Mouse (Mus musculus) spleen, adult 2 months (tissue): ENCODE measurements around the gene Lrrk2. TPM values are rescaled to one million over a fixed set of nuclear protein-coding genes. Genes with fewer than 3 reads are reported as not detected.

Source experiments
- DNase-seq, 2 experiments: peaks; one replicate each; pipeline versions ENCODE4 v3.0.0 to v3.0.0-alpha.2; 2012 to 2021; ENCODE audit warnings: low spot score in 2 of 2, low read depth in 1 of 2
- H3K27ac ChIP-seq: fragments of 200-500 bp; 2 replicates; pipeline ENCODE4 v1.5.1; 2012; ENCODE audit warnings: low read length, inconsistent platforms; ENCODE audit not compliant: insufficient read depth
- H3K27me3 ChIP-seq: fragments of 200-500 bp; 2 replicates; pipeline ENCODE4 v1.6.1; 2012; ENCODE audit warnings: mild to moderate bottlenecking, moderate library complexity, low read length, inconsistent platforms; ENCODE audit not compliant: control insufficient read depth, insufficient read depth
- H3K36me3 ChIP-seq: fragments of 200-500 bp; 2 replicates; pipeline ENCODE4 v1.6.1; 2012; ENCODE audit warnings: mild to moderate bottlenecking, low read length, inconsistent platforms; ENCODE audit not compliant: control insufficient read depth, insufficient read depth
- H3K4me1 ChIP-seq: fragments of 200-500 bp; 2 replicates; pipeline ENCODE4 v1.6.1; 2011; ENCODE audit warnings: inconsistent platforms; ENCODE audit not compliant: control insufficient read depth, insufficient read depth, insufficient read length
- H3K4me3 ChIP-seq: fragments of 200-500 bp; 2 replicates; pipeline ENCODE4 v1.5.1; 2011; ENCODE audit warnings: mild to moderate bottlenecking, inconsistent platforms; ENCODE audit not compliant: insufficient read depth, insufficient read length; ENCODE audit errors: extremely low read depth
- CTCF ChIP-seq: fragments of 200-500 bp; IDR thresholded peaks from 2 replicates; pipeline ENCODE4 v1.5.1; 2011; ENCODE audit warnings: mild to moderate bottlenecking, inconsistent platforms; ENCODE audit not compliant: insufficient read depth, insufficient read length, insufficient replicate concordance; ENCODE audit errors: extremely low read depth
- POLR2A ChIP-seq: fragments of 200-500 bp; IDR thresholded peaks from 2 replicates; pipeline ENCODE4 v1.6.1; 2011; ENCODE audit warnings: low read depth, low read length, inconsistent platforms
- WGBS: fragments of 180-500 bp; shearing (Covaris S2); methylation state at CpG from one replicate; pipeline ENCODE4 v1.1.7; 2018; 5-methylcytosine and 5-hydroxymethylcytosine counted together
- polyA plus RNA-seq: library from polyadenylated mRNA; depleted of rRNA; stranded (reverse); fragments of >200 nt; gene quantifications from 2 replicates; pipeline ENCODE4 v1.2.3, GENCODE M21; 2012

The Lrrk2 gene
- polyA plus RNA-seq, 1 experiment: 9.7 TPM

GRCm38 (mm10) chr15:91660277-91661078, 12.5 kb upstream of the Lrrk2 start:
- TF ChIP-seq POLR2A (no peak), CTCF (no peak)
- Histone ChIP-seq H3K4me3 (no peak overlapping the region), H3K36me3 (no peaks in the 10 kb centered on the region), H3K27ac (peak overlapping the region; percentile 73), H3K27me3 (no peaks in the 10 kb centered on the region), H3K4me1 (peaks cover 17% of the 10 kb centered on the region)
- peak in 1 of 2 experiments; percentile 9 for DNase-seq
- 89% methylated on average over 6 of the region's 6 CpGs for WGBS

- H3K4me3 ChIP-seq: no peak overlapping the region
- H3K36me3 ChIP-seq: no peaks in the 10 kb centered on the region
- no peak for DNase-seq
- TF ChIP-seq CTCF (no peak), POLR2A (no peak)
- H3K27me3 ChIP-seq: no peaks in the 10 kb centered on the region
- H3K27ac ChIP-seq: no peak overlapping the region
- 54% methylated on average over 6 of the region's 6 CpGs for WGBS
- H3K4me1 ChIP-seq: peaks cover 17% of the 10 kb centered on the region
Observed at GRCm38 (mm10) chr15:91661079-91661369, 12.0 kb upstream of the Lrrk2 start.

GRCm38 (mm10) chr15:91664586-91665132, 8.3 kb upstream of the Lrrk2 start:
- Histone ChIP-seq H3K4me1 (peaks cover 8% of the 10 kb centered on the region), H3K27me3 (no peaks in the 10 kb centered on the region), H3K4me3 (no peak overlapping the region), H3K27ac (no peak overlapping the region), H3K36me3 (no peaks in the 10 kb centered on the region)
- WGBS: 80% methylated on average over 10 of the region's 10 CpGs
- no peak for DNase-seq
- no peak for TF ChIP-seq CTCF
- TF ChIP-seq POLR2A: no peak

- Histone ChIP-seq H3K27ac (no peak overlapping the region), H3K4me3 (no peak overlapping the region), H3K27me3 (no peaks in the 10 kb centered on the region), H3K36me3 (no peaks in the 10 kb centered on the region), H3K4me1 (peaks cover 2% of the 10 kb centered on the region; the same call in 1 of the 2 replicates)
- no peak for DNase-seq
- 89% methylated on average over 6 of the region's 6 CpGs for WGBS
- no peak for TF ChIP-seq CTCF
- no peak for TF ChIP-seq POLR2A
Observed at GRCm38 (mm10) chr15:91665530-91665929, 7.4 kb upstream of the Lrrk2 start.

GRCm38 (mm10) chr15:91671216-91671615, 1.8 kb upstream of the Lrrk2 start:
- H3K4me1 ChIP-seq: peaks cover 4% of the 10 kb centered on the region; the same call in 1 of the 2 replicates

GRCm38 (mm10) chr15:91671987-91672386, 988 bp upstream of the Lrrk2 start:
- no peak overlapping the region for H3K27ac ChIP-seq
- WGBS: 85% methylated on average over 5 of the region's 5 CpGs

More at GRCm38 (mm10) chr15:91671216-91671615, 1.8 kb upstream of the Lrrk2 start:
- no peaks in the 10 kb centered on the region for H3K36me3 ChIP-seq
- WGBS: 79% methylated on average over 2 of the region's 2 CpGs
- no peak overlapping the region for H3K27ac ChIP-seq
- H3K4me3 ChIP-seq: no peak overlapping the region
- H3K27me3 ChIP-seq: no peaks in the 10 kb centered on the region
- DNase-seq: no peak
- TF ChIP-seq POLR2A: no peak
- TF ChIP-seq CTCF: no peak

GRCm38 (mm10) chr15:91673569-91673905, 562 bp downstream of the Lrrk2 start:
- TF ChIP-seq CTCF: no peak
- TF ChIP-seq POLR2A: no peak
- no peak for DNase-seq
- Histone ChIP-seq H3K27ac (peak overlapping the region; percentile 63), H3K4me3 (peak overlapping the region; percentile 69), H3K4me1 (peaks cover 10% of the 10 kb centered on the region), H3K27me3 (no peaks in the 10 kb centered on the region), H3K36me3 (peaks cover under 1% of the 10 kb centered on the region; the same call in 1 of the 2 replicates)
- 36% methylated on average over 5 of the region's 5 CpGs for WGBS

More at GRCm38 (mm10) chr15:91671987-91672386, 988 bp upstream of the Lrrk2 start:
- no peak for DNase-seq
- Histone ChIP-seq H3K27me3 (no peaks in the 10 kb centered on the region), H3K4me3 (no peak overlapping the region), H3K36me3 (no peaks in the 10 kb centered on the region), H3K4me1 (peaks cover 6% of the 10 kb centered on the region)
- TF ChIP-seq CTCF: no peak
- no peak for TF ChIP-seq POLR2A
